Mouse (Mus musculus): Measurements from ENCODE around the gene Plaa.

DNA sequence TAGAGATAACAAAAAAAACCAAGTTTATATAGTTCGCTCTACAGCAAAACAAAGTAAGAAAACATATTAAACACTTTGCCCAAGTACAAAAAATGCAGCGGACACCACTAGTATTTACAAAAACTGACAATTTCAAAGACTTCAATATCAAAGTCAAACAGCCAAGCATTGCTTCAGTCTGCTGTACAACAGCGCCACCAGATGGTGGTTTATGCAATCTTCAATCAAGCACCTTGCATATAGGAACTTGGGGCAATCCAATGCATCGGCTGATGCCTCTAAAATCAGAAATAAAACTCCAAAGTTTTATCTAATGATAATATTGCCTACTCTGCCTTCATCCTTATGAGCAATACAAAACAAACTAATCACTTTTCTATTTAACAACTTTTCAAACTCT is 85.4 kb downstream of the Plaa start:
- TF ChIP-seq POLR2A (IDR thresholded peaks at IDR 0.05; ENCODE audit: borderline replicate concordance, control insufficient read depth, low read depth, low read length): no peak
- TF ChIP-seq CTCF (IDR thresholded peaks at IDR 0.05; ENCODE audit: control insufficient read depth, insufficient read depth, low read length): no peak

Measured in bone marrow, adult 2 months (tissue).